Mouse (Mus musculus) spleen, adult 2 months (tissue): ENCODE results near the gene Trp73.

Source experiments
- CTCF ChIP-seq: fragments of 200-500 bp; IDR thresholded peaks from 2 replicates; pipeline ENCODE4 v1.5.1; 2011; ENCODE audit warnings: mild to moderate bottlenecking, inconsistent platforms; ENCODE audit not compliant: insufficient read depth, insufficient read length, insufficient replicate concordance; ENCODE audit errors: extremely low read depth
- POLR2A ChIP-seq: fragments of 200-500 bp; IDR thresholded peaks from 2 replicates; pipeline ENCODE4 v1.6.1; 2011; ENCODE audit warnings: low read depth, low read length, inconsistent platforms

DNA sequence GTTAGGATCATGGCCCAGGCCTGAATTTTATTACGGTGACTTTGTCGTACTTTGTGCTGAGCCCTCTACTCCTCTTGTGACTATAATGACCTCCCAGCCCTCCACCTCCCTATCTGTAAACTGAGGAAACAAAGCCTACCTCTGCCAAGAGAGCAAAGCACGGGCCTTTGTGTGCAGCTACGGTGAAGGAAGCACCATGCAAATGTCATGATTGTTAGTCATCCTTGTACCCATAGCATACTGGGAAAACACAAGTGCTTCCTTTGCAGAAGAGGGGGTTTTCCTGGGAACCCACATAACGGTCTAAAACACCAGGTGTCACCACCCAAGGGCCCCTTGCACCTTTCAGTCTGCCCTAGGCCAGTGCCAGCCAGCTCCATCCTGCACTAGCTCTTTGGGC is 14.8 kb downstream of the Trp73 start:
- no peak for TF ChIP-seq CTCF
- no peak for TF ChIP-seq POLR2A
